Mouse (Mus musculus) NIH3T3 (cell line): ENCODE measurements around the gene Jsrp1.
"Not testable (repeated sequence)": the region's sequence is repeated elsewhere in the genome, so short reads cannot be mapped to it uniquely, and the experiment has no call there.

ENCODE experiments used
- DNase-seq: peaks from one replicate; pipeline ENCODE4 v3.0.0-alpha.2; 2012; ENCODE audit warnings: low read depth

Jsrp1 gene

GRCm38 (mm10) chr10:80831136-80831535 is 17.8 kb upstream of the Jsrp1 start:
- DNase-seq, result peak; percentile 61

GRCm38 (mm10) chr10:80829359-80830278 is 16.3 kb upstream of the Jsrp1 start:
- no peak for DNase-seq

DNA sequence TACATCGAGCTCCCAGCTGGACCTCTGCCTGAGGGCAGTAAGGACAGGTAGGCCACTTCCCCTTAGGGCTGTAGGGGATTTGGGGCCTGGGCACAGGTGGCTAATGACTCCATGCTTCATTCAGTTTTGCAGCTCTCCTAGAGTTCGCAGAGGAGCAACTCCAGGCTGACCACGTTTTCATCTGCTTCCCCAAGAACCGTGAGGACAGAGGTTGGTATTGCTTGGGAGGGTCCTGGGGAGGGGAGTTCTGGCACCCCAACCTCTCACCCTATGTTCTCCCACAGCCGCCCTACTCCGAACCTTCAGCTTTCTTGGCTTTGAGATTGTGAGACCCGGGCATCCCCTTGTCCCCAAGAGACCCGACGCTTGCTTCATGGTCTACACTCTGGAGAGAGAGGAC is 15.3 kb upstream of the Jsrp1 start:
- DNase-seq, result not testable (repeated sequence)

- no peak for DNase-seq
Observed at GRCm38 (mm10) chr10:80827870-80828420, 14.6 kb upstream of the Jsrp1 start.

DNA sequence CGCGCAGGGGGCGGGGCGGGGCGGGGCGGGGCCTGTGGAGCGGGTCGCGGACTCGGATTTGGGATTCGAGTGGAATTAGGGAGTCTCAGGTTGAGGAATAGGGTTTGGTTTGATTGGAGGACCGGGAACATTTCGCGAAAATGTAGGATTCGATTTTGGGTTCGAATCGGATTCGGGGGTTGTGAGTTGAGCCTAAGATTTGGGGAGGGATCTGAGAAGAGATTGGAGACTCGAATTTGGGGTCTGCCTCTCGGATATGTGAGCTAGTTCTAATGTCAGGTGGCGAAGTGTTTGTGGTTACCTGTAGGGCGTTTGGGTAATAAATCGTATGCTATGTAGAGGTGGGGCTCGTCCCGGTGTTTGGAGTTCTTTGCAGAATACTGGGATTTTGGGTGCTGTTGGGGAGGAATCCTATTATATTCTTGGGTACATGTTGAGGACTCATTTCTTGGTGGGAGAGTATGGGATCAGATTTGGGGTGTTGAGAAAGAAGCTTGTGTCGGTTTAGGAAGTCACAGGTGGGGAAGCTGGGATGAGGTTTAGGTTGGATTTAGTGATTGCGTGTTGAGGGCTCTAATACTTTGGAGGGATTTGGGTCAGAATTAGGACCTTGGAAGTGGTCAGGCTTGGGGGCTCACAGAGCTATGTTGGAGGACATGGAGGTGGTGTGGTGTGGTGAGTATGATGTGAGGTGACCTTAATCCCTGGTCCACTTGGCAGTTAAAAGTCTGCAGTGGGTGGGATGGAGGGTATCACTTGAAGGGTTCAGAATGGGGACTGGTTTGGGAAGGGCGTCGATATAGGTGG is 14.0 kb upstream of the Jsrp1 start:
- DNase-seq, result no peak

DNA sequence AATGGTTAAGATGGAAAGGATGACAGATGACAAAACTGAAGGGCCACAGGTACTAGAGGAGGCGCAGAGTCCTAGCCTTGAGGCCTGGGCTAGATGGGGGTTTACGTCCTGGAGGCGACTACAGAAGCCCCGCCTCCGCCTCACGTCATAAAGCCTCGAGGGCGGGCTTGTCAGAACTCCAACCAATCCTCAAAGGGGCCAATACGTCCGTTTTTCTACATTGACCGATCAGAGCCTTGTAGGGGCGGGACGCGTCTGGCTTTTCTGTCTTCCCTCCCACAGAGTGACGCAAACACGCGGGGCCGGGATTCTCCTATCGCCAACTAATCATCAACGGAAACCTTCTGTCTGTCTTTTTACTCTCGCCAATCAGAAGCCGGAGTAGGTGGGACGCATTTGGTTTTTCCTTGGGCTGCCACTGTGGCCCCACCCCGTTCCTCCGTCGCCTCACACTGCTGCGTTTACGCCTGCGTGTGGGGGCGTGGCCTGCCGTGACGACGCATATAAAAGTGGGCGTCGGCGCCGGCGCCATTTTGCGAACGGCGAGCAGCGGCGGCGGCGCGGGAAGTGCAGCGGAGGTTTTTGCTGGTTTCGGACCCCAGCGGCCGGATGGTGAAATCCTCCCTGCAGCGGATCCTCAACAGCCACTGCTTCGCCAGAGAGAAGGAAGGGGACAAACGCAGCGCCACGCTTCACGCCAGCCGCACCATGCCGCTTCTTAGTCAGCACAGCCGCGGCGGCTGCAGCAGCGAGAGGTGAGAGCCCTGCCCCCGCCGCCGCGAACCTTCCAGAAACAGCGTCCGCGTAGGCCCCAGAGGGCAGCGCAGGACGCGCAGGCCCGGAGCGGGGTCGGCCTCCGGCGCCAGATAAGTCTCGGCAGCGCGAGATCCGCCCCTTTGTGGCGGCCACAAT is 13.1 kb upstream of the Jsrp1 start, which contains the start of gene Oaz1:
TSS of gene Oaz1 (plus strand) at position 506 of the 912 bp plus-strand sequence.
- peak; percentile 100 for DNase-seq

GRCm38 (mm10) chr10:80824827-80825226 is 11.5 kb upstream of the Jsrp1 start:
- DNase-seq, result no peak

- DNase-seq, result peak; percentile 32
Observed at GRCm38 (mm10) chr10:80823847-80824643, 10.7 kb upstream of the Jsrp1 start.

DNA sequence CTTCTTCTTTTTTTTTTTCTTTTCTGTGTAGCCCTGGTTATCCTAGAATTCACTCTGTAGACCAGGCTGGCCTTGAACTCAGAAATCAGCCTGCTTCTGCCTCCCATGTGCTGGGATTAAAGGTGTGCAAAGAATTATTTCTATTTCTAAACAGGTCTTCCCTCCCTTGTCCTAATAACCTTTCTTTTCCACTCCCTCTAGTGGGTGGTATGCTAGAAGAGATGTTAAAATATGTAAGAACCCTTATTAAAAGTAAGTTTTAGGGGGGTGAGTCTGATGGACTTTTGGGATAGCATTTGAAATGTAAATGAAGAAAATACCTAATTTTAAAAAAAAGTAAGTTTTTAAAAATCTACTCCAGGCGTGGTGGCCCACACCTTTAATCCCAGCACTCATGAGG is 10.0 kb upstream of the Jsrp1 start:
- DNase-seq, result peak; percentile 57

- no peak for DNase-seq
Observed at GRCm38 (mm10) chr10:80822528-80822927, 9.2 kb upstream of the Jsrp1 start.

GRCm38 (mm10) chr10:80821991-80822390 is 8.7 kb upstream of the Jsrp1 start:
- DNase-seq, result peak; percentile 69

DNA sequence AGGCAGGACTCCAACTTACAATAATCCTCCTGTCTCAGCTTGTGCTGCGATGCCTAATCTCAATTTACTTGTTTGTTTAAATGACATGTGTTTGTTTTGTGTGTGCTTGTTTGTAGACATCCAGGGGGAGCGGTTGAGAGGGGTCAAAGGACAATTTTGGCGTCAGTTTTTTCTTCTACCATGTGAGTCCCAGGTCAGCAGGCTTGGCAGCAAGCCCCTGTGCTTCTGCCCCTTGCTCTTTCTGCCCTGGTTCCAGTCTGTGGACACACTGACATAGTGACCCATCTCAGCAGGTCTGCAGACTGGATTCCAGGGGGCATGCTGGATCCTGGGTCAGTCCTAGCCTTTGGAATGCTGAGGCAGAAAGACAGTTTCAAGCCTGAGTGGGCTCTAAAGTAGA is 6.1 kb upstream of the Jsrp1 start:
- DNase-seq, result no peak

- DNase-seq, result no peak
Observed at GRCm38 (mm10) chr10:80818599-80819281, 5.4 kb upstream of the Jsrp1 start.

DNA sequence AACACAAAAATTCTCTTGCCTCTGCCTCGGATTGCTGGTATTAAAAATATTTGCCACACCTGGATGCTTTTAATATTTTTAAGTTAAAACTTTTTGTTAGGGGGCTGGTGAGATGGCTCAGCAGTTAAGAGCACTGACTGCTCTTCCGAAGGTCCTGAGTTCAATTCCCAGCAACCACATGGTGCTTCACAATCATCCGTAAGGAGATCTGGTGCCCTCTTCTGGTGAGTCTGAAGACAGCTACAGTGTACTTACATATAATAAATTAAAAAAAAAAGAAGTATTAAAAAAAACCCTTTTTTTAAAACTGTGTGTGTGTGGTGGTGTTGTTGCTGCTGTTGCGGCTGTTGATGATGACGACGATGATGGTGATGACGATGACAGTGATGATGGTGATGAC is 4.7 kb upstream of the Jsrp1 start:
- DNase-seq, result peak; percentile 71

- DNase-seq, result no peak
Observed at GRCm38 (mm10) chr10:80817164-80817563, 3.9 kb upstream of the Jsrp1 start.

DNA sequence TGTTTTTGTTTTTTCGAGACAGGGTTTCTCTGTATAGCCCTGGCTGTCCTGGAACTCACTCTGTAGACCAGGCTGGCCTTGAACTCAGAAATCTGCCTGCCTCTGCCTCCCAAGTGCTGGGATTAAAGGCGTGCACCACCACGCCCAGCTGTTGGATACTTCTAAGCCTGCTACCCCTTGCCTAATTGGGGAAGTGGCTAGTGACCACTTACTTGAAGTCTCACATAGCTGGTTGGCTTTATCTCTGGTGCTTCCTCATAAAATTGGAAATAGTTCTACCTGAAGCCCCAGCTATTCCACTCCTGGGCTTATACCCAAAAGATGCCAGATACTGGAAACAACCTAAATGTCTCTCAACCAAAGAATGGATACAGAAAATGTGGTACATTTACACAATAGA is 3.0 kb upstream of the Jsrp1 start:
- DNase-seq, result not testable (repeated sequence)

DNA sequence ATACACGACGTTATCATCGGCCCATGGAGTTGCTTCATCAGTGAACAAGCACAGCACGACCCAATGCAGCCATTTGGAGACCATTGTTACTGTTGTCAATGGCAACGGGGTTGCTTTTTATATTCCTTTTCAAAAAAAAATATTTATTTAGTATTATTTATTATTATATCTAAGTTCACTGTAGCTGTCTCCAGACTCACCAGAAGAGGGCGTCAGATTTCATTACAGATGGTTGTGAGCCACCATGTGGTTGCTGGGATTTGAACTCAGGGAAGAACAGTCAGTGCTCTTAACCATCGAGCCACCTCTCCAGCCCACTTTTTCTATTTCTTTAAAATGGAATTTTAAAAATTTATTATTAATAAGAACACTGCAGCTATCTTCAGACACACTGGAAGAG is 1.5 kb upstream of the Jsrp1 start:
- DNase-seq, result no peak

GRCm38 (mm10) chr10:80812391-80813041 is 782 bp downstream of the Jsrp1 start:
- no peak for DNase-seq

DNA sequence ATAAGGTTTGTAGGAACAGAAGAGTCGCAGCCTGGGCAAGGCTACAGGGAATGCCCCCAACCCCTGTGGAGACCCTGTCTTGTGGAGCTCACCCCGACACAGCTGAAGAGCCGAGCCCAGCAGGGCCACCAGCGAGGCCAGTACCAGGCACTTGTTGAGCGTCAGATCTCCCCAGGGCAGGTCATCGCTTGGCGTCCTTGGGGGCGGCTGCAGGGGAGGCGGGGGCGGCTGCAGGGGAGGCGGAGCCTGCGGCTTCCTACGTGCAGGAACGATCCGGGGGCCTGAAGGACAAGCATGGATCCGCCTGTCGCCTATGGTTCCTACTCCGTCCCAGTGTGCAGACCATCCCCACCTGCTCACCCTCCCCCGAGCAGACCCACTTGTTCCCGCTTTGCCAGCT is 3.2 kb downstream of the Jsrp1 start:
- no peak for DNase-seq
